Mouse (Mus musculus) megakaryocyte progenitor cell, adult 5-6 weeks (primary cell): ENCODE results near the gene Cyth3. TPM values are rescaled to one million over a fixed set of nuclear protein-coding genes. Genes with fewer than 3 reads are reported as not detected.
A peak's percentile ranks its signal among the peaks of the same experiment; 100 is the strongest.

Experiments
- ATAC-seq: replicated peaks from 2 replicates; pipeline ENCODE4 v1.8.0; 2016; ENCODE audit warnings: mild to moderate bottlenecking, moderate TSS enrichment, inconsistent platforms; ENCODE audit not compliant: poor library complexity
- total RNA-seq, 2 experiments: library from RNA; stranded (forward) in 1 of 2; stranded (reverse) in 1 of 2; fragments of 157-497, 149-512 nt in 1 of 2; fragments of 200-1000 nt in 1 of 2; gene quantifications; 2 replicates each; pipeline versions ENCODE4 v1.2.3 to v1.2.4; 2015 to 2017

Gene Cyth3
- total RNA-seq, 2 experiments from 2014 or later, result 8.8 to 15.7 TPM

DNA sequence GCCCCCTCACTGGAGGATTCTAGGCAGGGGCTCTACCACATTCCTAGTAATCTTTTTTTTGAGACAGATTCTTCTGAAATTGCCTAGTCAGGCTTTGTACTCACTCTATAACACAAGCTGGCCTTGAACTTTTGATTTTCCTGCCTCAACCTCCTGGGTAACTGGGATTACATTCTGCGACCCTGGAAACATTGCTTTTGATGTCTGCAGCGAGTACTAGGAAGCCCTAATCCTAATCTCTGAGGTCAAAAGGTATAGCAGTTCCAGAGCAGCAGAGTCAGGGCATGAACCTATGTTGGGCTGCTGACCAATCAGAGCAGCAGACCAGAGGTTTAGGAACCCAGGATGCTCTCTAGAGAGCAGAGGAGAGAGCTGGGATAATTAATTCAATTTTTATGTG, 6.9 kb upstream of the Cyth3 start:
- no peak for ATAC-seq

DNA sequence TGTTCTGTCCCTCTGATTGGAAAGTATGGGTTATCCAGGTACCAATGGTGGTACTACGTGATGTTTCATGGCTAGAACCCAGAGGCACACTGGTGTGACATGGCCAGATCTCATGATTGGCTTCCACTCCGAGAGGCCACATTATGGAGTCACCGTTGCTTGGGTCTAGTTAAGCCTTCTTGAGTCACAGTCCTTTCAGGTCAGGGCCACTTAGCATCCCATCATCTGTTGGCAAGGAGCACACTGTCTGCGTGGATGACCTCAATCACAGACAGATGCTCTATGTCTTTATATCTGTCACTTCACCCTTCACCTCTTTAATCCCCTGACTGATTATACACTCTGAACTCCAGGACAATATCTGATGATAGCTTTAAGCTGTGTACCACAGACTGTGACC, 6.1 kb upstream of the Cyth3 start:
- ATAC-seq, result no peak

DNA sequence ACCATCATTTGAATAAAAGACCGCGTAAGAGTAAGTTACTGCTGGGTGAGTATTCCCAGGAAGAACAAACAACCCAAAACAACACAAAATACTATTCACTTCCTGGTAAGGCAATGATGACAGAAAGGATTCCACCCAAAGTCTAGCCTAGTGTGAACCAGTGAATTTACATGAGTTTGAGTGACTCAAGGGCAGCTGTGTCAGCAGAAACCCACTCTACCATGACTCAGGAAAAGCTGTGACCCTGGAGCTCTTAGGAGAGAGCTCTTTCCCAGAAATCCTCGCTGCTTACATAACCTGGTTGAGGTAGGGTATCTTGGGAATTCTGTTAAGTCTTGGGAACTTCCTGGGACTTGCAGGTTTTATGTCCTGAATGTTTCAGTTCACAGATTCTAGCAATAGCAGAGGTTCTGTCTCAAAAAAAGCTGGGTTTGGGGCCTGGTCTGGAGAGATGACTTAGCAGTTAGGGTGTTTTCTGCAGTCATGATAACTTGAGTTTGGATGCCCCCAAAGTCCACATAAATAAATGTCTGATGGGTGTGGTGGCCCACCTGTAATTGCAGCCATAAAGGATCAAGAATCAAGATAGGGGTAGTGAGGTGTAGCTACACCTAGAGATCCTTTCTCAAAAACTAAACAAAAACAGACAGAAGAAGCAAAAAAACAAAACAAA, 5.5 kb upstream of the Cyth3 start:
- no peak for ATAC-seq

DNA sequence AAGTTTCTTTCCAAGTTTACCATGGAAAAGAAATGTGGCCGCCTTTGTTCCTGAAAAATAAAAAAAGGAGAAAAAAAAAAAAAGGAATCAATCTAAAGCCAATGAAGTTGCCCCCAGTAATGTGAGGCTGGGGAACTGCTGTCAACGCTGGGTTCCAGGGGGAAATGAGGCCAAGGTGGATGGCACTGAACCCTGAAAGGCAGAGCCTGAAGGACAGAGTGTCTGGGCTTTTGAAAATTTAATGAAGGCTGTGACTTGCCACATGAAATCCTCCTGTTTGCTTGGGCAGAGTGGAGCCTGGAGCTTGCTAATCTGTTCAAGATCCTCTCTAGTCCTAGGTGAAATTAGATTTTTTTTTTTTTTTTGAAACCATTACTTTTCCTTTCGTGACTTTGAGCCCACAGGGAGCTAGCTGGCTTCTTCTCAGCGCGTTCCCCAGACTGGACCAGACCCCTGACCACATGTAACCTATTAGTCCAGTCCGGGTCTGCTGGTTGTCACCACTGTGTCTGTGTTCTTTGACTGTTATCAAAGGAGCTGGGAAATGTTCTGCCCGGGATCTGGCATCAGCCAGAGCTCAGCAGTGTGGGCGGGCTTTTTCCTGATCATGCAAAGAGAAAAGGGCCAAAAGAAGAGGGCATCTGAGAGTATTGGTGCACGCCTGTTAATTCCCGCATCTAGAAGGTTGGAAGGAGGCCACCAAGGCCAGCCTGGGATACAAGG, 4.6 kb upstream of the Cyth3 start:
- no peak for ATAC-seq

DNA sequence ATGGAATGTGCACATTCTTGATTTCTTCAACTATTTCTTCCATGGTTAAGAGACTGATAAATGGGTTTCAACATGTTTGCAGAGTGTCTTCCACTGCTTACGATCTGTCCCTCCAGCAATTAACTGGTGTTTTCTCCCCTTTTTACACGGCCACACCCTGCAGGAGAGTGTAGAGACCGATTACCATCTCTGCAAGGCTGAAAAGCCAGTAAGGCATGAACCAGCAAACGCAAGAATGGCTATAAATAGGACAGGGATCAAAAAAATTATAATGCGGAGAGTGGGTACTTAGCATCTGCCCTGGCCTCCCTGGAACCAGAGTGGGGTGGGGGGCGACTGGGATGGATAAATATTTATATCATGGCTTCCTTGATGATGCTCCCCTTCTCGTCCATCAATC, 3.7 kb upstream of the Cyth3 start:
- no peak for ATAC-seq

DNA sequence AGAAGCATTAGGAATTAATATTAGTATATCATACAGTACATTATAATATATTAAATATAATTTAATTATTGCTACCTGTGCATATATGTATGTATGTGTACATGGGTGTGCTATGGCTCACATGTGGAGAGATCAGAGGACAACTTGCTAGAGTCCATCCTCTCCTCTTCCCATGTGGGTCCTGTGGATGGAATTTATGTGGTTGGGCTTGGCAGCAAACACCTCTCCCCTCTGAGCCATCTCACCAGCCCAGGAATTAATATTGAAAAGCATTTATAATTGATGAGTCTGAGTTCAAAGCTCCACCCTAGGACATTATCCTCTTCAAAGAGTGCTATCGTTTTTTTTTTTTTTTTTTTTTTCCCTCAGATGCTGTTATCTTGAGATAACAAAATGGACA, 2.1 kb upstream of the Cyth3 start:
- ATAC-seq, result no peak

DNA sequence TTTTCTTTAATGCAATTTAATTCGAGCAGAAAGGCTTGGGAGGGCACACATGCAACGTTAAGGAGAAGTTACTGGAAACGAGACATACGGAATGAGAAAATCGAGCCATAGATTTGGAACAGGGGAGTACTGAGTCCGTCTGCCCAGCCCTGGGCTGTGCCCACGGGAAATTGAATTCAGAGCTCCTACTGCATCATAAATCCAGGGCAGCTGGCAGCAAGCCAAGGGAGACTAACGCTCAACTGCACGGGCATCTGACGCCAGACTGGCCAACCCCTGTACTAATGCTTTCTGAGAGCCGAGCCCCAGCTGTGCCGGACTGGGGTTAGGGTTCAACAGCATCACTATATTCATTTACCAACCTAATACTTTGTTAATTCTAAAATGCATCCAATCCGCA, 1.3 kb upstream of the Cyth3 start:
- no peak for ATAC-seq

DNA sequence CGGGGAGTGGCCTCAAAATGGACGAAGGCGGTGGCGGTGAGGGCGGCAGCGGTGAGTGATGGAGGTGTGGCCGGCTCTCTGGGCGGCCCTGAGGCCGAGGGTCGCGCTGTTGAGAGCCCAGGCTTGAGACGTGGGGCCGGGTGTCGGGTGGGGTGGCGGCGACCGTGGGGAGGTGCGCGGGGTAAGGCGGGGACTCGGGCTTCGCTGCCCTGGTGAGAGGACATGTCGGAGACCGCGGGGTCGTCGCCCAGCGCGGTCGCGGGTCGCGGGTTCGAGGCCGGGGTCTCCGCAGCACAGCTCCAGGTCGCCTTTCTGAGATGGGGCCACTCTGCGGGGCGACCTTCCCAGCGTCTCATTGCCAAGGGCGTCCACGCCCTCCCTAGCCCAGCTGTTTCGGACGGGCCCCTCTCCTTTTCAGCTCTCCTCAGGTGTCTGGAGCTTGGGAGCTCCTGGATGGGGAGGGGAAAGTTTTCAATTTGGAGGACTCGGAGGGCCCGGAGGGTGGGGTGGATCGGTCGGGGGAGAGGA, 440 bp downstream of the Cyth3 start:
- no peak for ATAC-seq

DNA sequence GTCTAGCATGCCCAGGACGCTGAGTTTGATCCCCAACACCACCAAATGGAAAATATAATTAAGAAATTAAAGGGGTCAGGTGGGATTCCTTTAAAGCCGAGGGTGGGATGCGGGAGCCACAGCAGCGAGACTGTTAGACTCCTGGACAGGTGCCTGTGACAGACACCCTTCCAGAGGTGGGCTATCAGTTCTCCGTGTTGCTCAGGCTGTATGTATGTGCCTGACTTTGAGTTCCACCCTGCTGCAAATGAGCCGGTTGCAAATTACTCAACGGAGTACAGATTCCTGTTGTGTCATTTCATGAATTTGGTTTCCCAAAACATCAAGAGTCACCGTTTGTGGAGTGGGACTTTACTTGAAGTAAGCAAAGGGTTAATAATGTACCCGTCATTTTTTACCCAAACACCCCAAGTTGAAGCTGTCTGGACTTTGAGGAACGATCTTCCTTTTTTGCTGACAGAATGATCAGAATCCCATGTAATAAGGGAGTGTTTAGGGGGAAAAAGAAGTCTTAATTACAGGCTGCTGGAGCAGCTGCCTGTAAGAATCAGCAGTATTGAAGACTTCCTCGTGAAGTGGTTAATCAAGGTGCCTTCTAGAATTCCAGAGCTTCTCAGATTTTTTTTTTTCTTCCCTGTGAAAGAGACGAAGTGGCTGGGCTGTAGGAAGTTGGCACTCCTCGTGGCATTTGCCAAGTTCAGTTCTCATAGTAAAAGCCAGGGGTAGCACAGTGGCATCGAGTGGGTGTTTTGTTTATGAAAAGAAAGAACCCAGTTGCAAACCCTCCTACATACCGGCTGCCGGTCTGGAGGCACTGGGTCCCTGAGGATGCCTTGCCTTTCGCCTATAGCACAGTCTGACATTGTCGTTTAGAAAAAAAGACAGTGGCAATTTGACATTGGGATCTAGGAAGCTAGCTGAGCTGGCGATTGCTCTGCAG, 1.4 kb downstream of the Cyth3 start:
- ATAC-seq, result no peak

DNA sequence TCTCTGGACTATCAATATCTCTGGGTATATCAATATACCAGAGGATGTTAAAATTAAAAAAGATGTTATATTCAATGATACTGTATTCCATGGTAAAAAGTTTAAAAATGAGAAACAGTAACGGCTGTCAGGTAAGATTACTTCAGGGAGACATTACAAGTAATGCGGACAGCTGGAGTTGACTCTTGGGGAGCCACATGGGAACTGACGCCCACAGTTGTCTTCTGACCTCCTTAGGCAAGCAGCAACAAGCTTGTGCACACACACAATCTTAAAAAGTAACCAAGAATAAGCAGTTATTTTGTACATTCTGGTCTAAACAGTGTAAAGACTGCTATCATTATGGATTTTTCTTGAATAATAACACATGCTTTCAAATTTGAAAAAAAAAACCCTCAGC, 2.2 kb downstream of the Cyth3 start:
- no peak for ATAC-seq

DNA sequence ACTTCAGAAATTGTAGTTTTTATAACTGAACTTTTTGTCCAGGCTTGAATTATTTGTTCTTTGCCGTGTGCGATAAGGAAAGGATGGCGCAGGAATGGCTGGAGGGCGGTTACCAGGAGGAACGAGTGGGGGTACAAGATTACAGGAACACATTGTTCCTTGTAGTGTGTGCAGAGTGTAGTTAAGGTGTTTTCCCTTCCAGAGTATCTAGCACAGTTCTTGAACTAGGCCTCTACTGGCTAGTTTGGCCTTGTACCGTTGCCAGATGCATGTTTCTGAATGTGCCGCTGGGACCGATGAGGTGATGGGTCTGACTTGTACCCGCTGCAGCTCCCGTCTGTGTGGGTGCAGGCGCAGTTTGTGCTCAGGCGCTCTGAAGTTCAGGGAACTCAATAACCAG, 3.2 kb downstream of the Cyth3 start:
- ATAC-seq, result peak; percentile 73

DNA sequence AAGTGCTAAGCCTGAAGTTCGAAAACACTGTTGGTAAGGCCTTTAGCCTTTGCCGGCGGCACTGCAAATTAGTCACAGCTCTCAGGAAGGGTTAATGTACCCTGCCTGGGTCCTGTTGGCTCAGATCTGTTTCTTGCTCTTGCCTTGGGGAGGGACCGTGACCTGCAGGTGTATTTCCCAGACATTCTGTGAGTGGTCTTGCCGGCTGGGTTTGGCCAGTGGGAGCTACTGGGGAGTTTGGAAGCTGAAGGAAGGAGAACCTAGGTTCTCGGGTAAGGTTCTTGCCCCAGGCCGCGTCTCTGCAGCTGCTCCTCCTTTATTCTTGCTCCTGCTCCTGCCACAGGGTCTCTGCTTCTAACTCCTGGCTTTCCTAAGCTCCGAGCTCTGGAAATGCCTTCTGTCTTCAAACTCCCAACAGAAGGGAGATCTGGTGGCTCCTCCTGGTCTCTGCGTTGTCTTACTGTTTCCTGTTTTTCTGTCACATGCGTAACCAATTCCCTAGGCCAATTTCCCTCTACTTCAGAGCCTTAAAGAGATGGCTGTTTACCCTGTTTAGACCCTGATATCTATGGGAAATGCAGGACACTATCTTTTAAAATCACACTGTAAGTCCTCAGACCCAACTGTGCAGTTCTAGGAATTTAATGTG, 3.8 kb downstream of the Cyth3 start:
- no peak for ATAC-seq

DNA sequence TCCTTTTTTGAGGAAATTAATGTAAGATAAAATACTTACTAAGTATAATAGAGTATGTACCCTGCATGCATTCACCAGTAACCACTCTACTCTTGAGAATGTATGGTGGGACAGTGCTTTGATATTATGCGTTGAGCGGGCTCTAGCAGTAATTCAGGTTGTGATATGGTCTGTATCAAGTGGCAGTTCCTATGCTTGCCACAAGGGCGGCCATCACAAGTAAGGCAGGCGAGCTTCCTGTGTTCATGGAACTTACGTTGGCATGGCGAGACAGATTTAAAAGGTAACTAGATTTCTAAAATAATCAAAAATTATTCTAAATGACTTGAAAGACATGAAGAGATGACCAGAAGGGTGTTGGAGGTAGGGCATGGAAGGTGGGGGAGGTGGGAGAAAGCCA, 5.3 kb downstream of the Cyth3 start:
- ATAC-seq, result no peak

DNA sequence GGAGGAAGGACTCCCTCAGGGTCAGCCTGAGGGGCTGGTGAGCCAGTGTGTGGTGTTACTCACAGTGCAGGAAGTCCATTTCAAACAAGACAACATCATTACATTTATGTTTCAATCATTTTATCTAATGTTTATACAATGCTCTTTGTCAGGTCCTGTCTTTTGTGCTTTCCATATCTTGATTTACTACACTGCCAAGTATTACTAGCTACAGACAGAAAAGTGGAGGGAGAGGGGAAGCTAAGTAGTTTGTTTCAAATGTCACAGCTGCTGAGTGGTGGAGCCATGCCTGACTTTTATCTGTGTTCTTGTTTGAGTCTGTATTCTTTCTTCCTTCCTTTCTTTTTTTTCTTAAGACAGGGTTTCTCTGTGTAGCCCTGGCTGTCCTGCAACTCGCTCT, 5.7 kb downstream of the Cyth3 start:
- ATAC-seq, result no peak

DNA sequence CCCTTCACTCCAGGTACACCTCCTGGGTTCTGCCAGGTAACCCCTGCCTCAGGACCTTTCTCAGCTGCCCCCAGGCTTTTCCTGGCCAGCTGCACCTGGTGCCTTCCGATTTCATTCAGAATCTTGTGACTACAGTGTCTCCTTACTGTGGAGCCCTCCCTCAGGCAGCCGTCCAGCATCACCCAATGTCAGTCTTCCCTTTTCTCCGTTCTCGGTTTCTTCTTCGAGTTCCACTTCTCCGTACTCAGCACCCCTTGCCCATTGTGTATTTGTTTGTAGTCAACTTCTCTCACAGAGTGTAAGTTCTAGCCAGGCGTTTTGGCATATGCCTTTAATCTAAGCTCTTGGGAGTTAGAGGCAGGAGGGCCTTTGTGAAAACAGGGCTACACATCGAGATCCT, 7.4 kb downstream of the Cyth3 start:
- no peak for ATAC-seq

DNA sequence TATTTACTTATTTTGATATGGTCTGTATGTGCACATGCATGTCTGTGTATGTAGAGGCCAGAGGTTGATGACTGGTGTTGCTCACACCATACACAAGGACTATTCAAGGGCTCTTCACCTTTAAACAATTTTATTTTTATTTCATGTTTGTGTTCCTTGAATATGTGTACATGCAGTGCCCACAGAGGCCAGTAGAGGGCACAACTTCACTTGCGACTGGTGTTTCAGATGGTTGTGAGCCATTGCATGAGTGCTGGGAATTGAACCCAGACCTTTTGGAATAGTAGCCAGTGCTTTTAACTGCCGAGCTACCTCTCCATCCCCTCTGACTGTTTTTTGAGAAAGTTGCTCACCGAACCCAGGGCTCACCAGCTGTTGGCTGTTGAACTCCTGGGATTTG, 8.0 kb downstream of the Cyth3 start:
- ATAC-seq, result no peak

DNA sequence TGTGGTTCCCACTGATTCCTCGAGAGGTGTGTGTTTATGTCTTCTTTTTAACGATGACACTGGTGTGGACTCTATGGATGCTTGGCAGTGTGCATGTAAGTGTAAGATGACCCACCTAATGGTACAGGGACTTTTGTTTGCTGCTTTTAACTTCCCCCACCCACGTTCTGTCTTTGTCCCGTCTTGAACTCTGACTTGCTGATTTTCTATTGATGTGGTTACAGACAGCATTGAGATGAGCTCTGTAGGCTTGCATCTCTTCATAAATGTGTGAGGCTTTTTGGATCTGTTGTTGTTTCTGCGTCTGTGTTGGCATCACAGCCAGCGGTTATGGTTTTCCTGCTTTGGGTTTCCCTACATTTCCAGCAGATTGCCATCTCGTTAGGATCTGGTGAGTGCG, 8.5 kb downstream of the Cyth3 start:
- no peak for ATAC-seq

DNA sequence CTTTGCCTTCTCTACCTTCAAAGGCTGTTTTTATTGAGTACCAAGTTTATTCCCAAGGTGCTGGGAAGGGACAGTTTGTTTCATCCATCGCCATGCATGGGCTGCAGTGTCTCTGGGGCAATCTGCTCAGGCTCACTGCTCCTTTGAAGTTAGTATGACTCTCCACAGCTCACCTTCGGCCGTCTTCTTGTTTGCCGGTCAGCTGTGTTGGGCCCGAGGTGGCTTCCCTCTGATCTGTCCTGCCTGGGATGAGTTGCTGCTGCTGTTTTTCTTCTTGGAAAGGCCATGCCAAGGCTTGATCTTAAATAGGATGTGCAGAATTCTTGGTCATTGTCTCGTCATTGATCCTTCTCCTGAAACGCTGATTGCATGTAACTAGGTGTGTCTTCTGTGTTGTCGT, 9.3 kb downstream of the Cyth3 start:
- ATAC-seq, result no peak

DNA sequence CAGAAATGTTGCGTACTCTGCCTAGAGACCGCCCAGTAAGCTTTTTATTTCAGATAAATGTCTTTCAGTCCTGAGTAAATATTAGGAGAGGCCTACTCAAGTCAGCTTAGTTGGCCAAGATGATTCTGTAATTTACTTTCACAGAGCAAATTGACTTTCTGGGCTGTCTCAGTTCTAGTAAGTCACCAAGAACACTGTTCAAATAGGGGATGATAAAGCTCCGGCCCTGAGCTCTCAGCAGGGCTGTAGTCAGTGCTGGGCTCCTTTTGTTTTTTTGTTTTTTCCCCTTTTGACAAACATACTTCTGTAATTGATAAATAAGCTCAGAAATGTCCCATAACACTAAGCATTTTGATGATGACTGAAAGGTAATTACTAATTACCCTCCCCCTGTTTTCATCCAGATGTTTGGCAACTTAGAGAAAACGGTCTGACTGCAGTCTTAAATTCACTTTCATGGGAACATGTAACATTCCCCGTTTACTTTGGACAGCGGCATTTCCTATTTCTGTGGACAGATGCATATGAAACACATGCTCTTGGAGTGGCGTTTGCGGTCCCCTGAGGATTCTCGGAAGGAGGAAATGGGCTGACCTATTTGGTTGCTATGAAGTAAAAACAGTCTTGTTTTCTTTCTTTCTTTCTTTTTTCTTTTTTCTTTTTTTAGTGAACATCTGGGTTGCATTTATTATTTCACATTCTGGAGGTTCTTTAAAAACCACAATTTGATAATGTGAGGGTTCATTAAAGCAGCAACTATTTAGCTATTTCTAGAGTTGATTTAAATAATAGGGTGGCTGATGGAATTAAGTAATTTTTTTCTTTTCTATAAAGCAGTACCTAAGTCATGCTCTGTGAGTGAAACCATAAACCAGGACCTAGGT, 10.7 kb downstream of the Cyth3 start:
- ATAC-seq, result no peak

DNA sequence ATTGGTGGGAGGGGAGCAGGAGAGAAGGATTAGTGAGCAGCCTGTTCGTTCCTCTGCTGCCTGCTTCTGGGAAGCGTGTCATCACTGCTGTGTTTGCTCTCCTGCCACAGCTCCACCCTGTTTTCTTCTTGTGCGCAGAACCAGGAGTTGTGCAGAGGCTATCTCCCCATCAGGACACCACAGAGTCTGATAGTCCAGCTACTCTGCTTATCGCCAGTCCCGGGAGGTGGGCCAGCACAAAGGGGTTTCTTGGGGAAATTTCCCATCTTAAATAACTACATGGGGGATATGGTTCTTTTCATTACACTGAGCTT, 11.3 kb downstream of the Cyth3 start:
- ATAC-seq, result peak; percentile 75
